Mouse (Mus musculus) T-cell, adult 2 months (primary cell): ENCODE data around the gene Nxf7.
"Not testable (repeated sequence)": the region's sequence is repeated elsewhere in the genome, so short reads cannot be mapped to it uniquely, and the experiment has no call there.

Experiments used
- DNase-seq: peaks from one replicate; pipeline ENCODE4 v3.0.0; 2022; ENCODE audit warnings: low spot score

The Nxf7 gene

DNA sequence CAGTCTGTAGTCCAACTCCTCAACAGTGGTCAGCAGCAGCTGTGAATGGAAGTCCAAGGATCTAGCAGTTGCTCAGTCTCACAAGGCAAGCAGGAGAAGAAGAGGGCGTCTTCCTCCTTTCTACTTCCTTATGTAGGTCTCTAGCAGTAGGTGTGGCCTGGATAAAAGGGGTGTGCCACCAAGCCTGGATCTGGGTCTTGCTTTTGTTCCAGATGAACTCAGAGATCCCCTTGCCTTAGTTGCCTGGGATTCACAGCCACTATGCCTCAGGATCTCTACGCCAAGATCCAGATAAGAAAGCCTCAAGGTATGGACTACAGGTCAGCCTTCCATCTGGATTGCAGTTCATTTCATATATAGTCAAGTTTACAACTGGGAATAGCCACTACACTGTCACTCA is at the start of gene Nxf7:
Gene Nxf7 (minus strand): TSS at position 101 of the 400 bp plus-strand sequence.
- DNase-seq: no peak

DNA sequence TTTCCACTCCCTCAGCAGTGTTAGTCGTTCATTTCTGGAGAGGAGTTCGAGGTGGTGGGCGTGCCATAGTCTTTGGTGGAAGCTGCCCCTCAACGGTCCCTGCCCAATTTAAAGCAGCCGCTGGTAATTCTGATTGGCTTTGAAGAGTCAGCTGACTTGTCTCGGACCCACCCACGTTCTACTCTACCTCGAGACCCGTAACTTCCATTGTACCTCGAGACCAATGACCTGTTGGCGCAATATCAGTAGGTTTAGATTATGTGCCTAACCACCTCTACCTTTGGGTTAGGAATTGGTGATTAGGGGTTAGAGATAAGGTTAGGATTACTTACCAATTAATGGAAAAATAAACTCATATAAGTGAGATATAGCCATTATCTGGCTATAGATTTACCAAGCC is 29.0 kb upstream of the Nxf7 start, which contains the start of gene Prame:
Gene Prame (minus strand): TSS at position 101 of the 400 bp plus-strand sequence.
- no peak for DNase-seq

DNA sequence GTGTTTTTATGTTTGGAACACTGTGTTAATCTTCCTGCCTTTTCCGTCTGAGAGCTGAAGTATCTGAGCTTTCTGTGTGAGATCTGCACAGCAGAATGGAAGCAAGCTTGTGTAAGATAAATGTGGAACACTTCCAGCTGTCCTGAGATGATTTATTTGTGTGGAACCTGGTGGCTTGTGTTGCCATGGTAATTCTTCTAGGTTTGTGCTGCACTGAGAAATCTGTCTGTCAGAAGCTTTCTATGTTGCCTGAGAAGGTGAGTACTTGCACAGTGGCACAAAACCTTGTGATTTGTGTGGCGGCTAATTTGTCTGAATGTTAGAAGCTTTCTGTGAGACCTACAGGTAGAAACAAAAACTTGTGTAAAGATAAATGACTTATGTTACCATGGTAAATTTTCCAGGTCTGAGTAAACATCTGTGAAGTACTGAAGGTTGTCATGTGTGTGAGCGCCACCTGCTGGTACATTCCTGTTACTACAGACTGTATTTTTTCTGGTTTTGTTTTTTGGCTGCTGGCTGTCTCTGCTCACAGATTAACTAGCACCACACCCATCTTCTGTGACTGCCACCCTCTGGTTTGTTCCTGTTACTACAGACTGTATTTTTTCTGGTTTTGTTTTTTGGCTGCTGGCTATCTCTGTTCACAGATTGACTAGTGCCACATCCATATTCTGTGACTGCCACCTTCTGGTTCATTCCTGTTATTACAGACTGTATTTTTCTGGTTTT is 2.9 kb upstream of the Nxf7 start:
- DNase-seq: peak; percentile 71

DNA sequence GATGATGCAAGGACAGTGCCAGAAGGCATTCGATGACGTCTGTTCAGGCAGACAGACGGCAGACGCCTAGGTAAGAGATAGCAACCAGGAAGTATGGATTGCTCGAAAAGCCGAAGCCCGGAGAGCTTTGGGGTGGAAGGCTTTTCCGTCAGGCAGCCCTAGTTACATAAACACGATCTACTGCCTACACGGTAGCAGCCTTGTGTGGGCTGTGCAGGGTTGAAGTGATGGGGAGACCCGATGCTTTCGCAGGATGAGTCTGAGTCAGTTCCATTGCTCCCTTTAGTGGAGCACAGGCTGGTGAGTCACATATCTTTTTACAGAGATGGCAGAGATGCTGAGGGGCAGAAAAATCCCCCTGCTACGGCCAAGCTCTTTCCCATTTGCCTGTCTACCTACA is 481 bp downstream of the Nxf7 start:
- DNase-seq: no peak

DNA sequence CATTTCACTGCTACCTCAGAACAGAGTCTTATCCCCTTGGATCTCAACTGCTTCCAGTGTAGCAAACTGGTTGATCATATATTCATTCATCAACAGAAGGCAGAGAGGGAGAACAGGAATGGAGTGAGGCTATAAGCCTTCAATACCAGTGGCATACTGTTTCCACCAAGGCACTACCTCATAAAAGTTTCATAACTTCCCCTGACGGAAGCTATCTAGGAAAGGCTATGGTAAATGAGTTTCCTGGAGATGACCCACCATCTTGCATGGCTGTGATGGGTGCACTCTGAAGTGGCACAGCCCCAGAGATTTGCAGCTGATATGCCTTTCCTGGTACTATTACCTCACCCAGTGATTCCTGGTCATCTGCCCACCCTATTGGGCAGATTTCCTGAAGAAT is 22.2 kb downstream of the Nxf7 start:
- DNase-seq: no peak

DNA sequence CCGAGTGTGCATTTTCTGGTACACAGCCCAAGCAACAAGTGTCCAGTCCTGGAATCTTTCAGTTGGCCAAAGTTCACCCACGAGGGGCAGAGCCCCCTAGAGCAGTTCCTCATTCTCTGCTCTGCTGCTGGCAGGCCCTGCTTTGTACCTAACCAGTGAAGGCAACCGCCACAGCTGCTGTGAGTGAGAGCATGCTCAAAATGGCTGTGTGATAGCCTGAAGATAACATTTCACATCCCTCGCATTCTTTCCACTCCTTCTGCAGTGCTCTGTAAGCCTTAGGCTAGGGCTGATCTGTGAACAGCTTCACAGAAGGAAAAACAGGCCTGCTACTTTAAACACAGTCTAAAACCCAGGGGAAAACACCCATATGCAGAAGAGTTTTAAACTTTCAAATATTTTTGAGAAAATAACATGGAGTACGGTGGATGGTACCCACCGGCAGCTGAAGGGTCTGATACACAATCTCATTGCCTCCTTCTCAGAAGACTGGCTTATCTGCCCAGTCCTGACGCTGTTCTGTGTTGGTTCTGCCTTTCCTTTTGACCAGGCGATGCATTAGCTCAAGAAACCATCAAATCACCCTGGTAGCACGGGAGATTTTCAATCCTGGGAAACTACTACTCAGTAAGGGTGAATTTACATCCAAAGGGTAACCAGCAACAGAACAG is 23.5 kb downstream of the Nxf7 start:
- not testable (repeated sequence) for DNase-seq

DNA sequence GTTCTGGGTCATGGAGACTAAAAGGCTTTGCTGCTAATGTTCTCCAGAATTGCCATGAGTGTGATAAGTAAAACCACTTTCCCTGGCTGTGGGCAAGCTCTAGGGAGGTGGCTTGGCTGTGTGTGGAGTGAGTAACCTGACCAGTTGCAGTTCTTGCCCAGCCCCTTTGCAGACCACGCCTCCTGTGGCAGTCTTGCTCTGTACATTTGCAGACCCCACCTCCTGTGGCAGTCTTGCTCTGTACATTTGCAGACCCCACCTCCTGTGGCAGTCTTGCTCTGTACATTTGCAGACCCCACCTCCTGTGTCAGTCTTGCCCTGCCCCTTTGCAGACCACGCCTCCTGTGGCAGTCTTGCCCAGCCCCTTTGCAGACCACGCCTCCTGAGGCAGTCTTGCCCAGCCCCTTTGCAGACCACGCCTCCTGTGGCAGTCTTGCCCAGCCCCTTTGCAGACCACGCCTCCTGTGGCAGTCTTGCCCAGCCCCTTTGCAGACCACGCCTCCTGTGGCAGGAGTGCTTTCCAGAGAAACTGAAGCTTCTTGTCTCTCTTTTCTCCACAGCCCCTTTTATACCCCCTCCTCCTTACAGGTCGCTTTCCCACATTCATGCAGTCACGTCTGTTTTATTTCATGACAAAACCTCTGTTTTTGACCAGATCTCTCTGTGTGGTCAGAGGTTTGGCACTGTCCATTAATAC is 24.2 kb downstream of the Nxf7 start:
- not testable (repeated sequence) for DNase-seq

DNA sequence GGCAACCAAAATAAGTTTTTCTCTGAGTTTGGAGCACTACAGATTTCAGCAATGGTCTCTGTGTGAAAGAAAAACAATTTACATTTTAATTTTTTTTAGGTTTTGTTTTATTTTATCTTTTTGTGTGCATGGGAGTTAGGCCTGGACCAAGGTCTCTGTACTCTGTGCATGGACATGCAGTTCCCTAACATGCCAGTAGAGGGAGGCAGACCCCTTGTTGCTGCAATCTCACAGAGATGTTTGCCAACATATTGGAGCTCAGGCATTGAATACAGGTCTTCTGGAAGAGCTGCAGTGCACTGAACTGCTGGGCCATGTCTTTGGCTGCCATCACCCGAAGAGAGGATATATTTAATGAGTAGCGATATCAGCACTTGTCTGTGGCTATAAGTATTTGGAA is 29.1 kb downstream of the Nxf7 start:
- peak; percentile 34 for DNase-seq

DNA sequence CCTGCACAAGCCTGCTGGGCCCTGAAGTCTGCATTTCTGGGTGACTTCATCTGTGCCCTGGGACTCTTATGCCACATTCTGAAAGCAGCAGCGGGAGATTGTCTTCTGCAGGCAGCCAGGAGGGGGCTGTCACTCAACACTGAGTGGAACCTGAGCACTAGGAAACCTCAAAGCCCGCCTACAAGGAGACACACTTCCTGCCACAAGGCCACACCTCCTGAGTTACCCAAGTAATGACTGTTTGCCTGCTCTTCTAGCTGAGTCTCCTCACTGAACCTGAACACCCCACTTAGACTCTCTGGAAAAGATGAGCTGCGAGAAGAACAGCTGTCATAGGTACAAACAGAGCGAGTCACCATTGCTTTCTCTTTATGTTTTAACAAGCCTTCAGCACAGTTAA is 33.6 kb downstream of the Nxf7 start:
- peak; percentile 74 for DNase-seq

DNA sequence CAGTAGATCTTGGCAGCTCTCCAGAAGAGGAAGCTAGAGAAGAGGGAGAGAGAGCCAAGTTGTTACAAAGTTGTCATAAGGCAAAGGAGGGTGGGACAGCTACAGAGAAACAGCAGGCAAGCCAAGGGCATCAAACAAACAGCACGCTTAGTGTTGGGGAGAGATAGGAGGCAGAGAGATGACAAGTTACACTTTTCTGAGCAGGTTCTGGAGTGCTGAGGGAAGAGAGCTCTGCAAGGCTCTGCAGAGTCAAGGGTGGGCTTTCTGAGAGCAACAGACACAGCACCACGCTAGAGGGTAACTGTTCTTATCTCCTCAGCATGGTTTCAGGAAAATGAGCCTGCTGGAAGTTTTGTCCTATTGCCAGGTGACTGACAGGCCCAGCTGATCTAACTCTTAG is 35.7 kb downstream of the Nxf7 start:
- DNase-seq: no peak

DNA sequence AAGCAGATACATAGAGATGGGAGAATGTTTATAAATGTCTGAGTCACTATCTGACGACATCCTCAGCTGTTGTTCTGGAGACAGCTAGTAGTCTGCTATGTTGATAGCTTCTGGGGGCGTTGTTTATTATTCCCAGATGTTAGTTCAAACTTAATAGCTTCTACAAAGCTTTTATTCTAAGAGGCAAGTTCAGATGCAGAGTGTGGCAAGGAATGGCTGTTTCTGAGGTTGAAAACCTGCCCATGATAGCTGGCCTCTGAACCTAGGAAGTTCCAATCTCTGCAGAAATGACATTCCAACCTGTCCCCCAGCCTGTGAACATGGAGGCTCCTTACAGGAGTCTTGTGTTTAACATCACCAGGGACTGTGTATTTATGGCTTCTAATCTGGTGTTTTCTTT is 36.9 kb downstream of the Nxf7 start:
- DNase-seq: not testable (repeated sequence)

DNA sequence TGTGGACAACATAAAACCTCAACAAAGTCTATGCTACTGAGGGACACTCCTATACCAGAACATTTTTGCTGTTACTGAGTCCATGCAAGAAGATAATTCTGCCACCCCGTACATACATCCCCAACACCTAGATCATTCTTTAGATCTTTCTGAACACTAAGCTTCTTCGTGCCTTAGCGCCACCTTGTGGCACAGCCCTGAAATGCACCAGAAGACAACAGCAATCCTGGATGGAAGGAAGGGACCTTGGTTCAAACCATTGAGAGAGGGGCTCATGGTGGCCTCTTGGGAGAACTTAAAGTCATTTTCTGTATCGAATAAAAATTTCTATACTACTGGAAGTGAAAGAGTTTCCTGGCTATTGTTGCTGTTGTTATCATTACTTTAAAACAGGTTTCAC is 37.6 kb downstream of the Nxf7 start:
- DNase-seq: peak; percentile 45

DNA sequence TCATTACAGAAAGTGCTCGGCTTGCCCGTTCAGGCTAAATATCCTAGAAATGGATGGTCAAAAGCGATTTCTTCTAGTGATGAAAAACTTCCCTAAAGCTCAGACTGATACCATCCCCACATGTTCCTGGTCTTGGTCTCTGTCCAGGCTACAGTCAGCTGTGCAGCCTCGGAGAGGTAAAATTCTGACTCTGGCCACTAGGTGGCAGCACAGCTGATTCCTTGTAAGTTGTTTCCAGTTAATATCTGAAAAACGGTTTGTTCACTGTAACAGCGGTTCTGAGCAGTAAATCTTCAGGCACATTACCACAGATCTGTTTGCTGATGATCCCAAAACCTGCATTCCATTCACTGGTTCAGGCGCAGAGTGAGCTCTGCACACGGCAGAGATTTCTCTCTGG is 38.9 kb downstream of the Nxf7 start:
- DNase-seq: peak; percentile 15
